Mouse (Mus musculus): ENCODE data around the gene Heatr9.

DNA sequence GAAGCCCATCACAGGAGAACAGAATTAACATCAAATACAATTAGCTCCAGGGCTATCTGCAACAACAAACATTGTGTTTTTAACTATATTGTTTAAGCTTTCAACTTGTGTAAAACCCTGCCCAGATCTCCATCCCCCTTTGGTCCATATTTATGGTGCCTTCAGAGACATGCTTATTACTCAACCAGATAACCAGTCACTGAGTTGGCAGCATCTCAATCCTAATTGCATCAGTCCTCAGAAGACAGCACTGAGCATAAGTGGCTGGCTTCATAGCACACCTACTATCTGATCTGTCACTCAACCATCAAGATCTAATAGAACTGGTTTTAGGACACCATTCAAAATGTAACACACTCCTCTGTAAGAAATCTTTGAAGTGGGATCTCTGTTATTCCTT lies 12.5 kb downstream of the Heatr9 start:
- TF ChIP-seq CTCF (IDR thresholded peaks at IDR 0.05; ENCODE audit: extremely low read depth, insufficient read depth, low read length) (no peak), POLR2A (IDR thresholded peaks at IDR 0.05; ENCODE audit: extremely low read depth, insufficient read depth, low read length) (no peak)

All from cortical plate, adult 2 months (tissue).